Mouse (Mus musculus): Measurements from ENCODE around the gene Ndrg3.
"Not testable (repeated sequence)": the region's sequence is repeated elsewhere in the genome, so short reads cannot be mapped to it uniquely, and the experiment has no call there.

Gene Ndrg3

GRCm38 (mm10) chr2:156973316-156974100 lies 18.3 kb downstream of the Ndrg3 start:
- no peak for DNase-seq (ENCODE audit: low read depth, low spot score)
- H3K36me3 ChIP-seq (ENCODE audit: control insufficient read depth, insufficient read depth, low read length, poor library complexity, severe bottlenecking): no peaks in the 10 kb centered on the region
- H3K27me3 ChIP-seq (ENCODE audit: control insufficient read depth, insufficient read depth, low read length, poor library complexity, severe bottlenecking): no peaks in the 10 kb centered on the region

GRCm38 (mm10) chr2:156970253-156970652 lies 21.6 kb downstream of the Ndrg3 start:
- no peaks in the 10 kb centered on the region for H3K27me3 ChIP-seq (ENCODE audit: control insufficient read depth, insufficient read depth, low read length, poor library complexity, severe bottlenecking)
- H3K36me3 ChIP-seq (ENCODE audit: control insufficient read depth, insufficient read depth, low read length, poor library complexity, severe bottlenecking): no peaks in the 10 kb centered on the region
- DNase-seq (ENCODE audit: low read depth, low spot score): no peak

GRCm38 (mm10) chr2:156968501-156968900 lies 23.4 kb downstream of the Ndrg3 start:
- DNase-seq (ENCODE audit: low read depth, low spot score): no peak
- H3K27me3 ChIP-seq (ENCODE audit: control insufficient read depth, insufficient read depth, low read length, poor library complexity, severe bottlenecking): no peaks in the 10 kb centered on the region
- no peaks in the 10 kb centered on the region for H3K36me3 ChIP-seq (ENCODE audit: control insufficient read depth, insufficient read depth, low read length, poor library complexity, severe bottlenecking)

- Histone ChIP-seq H3K27me3 (ENCODE audit: control insufficient read depth, insufficient read depth, low read length, poor library complexity, severe bottlenecking) (no peaks in the 10 kb centered on the region), H3K36me3 (ENCODE audit: control insufficient read depth, insufficient read depth, low read length, poor library complexity, severe bottlenecking) (no peaks in the 10 kb centered on the region)
- no peak for DNase-seq (ENCODE audit: low read depth, low spot score)
Observed at GRCm38 (mm10) chr2:156967388-156967787, 24.5 kb downstream of the Ndrg3 start.

GRCm38 (mm10) chr2:156963891-156964290 lies 28.0 kb downstream of the Ndrg3 start:
- H3K36me3 ChIP-seq (ENCODE audit: control insufficient read depth, insufficient read depth, low read length, poor library complexity, severe bottlenecking): no peaks in the 10 kb centered on the region
- H3K27me3 ChIP-seq (ENCODE audit: control insufficient read depth, insufficient read depth, low read length, poor library complexity, severe bottlenecking): no peaks in the 10 kb centered on the region
- DNase-seq (ENCODE audit: low read depth, low spot score): no peak

GRCm38 (mm10) chr2:156958496-156959252 lies 33.2 kb downstream of the Ndrg3 start:
- DNase-seq (ENCODE audit: low read depth, low spot score): no peak
- H3K27me3 ChIP-seq (ENCODE audit: control insufficient read depth, insufficient read depth, low read length, poor library complexity, severe bottlenecking): no peaks in the 10 kb centered on the region
- peaks cover 5% of the 10 kb centered on the region; the same call in 1 of the 2 replicates for H3K36me3 ChIP-seq (ENCODE audit: control insufficient read depth, insufficient read depth, low read length, poor library complexity, severe bottlenecking)

- peaks cover 5% of the 10 kb centered on the region; the same call in 1 of the 2 replicates for H3K36me3 ChIP-seq (ENCODE audit: control insufficient read depth, insufficient read depth, low read length, poor library complexity, severe bottlenecking)
- H3K27me3 ChIP-seq (ENCODE audit: control insufficient read depth, insufficient read depth, low read length, poor library complexity, severe bottlenecking): no peaks in the 10 kb centered on the region
- no peak for DNase-seq (ENCODE audit: low read depth, low spot score)
Observed at GRCm38 (mm10) chr2:156957035-156957434, 34.8 kb downstream of the Ndrg3 start.

- H3K27me3 ChIP-seq (ENCODE audit: control insufficient read depth, insufficient read depth, low read length, poor library complexity, severe bottlenecking): no peaks in the 10 kb centered on the region
- peaks cover 5% of the 10 kb centered on the region; the same call in 1 of the 2 replicates for H3K36me3 ChIP-seq (ENCODE audit: control insufficient read depth, insufficient read depth, low read length, poor library complexity, severe bottlenecking)
- no peak for DNase-seq (ENCODE audit: low read depth, low spot score)
Observed at GRCm38 (mm10) chr2:156956306-156956705, 35.5 kb downstream of the Ndrg3 start.

GRCm38 (mm10) chr2:156954463-156954862 lies 37.4 kb downstream of the Ndrg3 start:
- H3K27me3 ChIP-seq (ENCODE audit: control insufficient read depth, insufficient read depth, low read length, poor library complexity, severe bottlenecking): no peaks in the 10 kb centered on the region
- no peak for DNase-seq (ENCODE audit: low read depth, low spot score)
- peaks cover 5% of the 10 kb centered on the region; the same call in 1 of the 2 replicates for H3K36me3 ChIP-seq (ENCODE audit: control insufficient read depth, insufficient read depth, low read length, poor library complexity, severe bottlenecking)

- no peaks in the 10 kb centered on the region for H3K27me3 ChIP-seq (ENCODE audit: control insufficient read depth, insufficient read depth, low read length, poor library complexity, severe bottlenecking)
- peaks cover 3% of the 10 kb centered on the region; the same call in 1 of the 2 replicates for H3K36me3 ChIP-seq (ENCODE audit: control insufficient read depth, insufficient read depth, low read length, poor library complexity, severe bottlenecking)
- no peak for DNase-seq (ENCODE audit: low read depth, low spot score)
Observed at GRCm38 (mm10) chr2:156951301-156952094, 40.4 kb downstream of the Ndrg3 start.

GRCm38 (mm10) chr2:156950816-156951215 lies 41.0 kb downstream of the Ndrg3 start:
- Histone ChIP-seq H3K27me3 (ENCODE audit: control insufficient read depth, insufficient read depth, low read length, poor library complexity, severe bottlenecking) (no peaks in the 10 kb centered on the region), H3K36me3 (ENCODE audit: control insufficient read depth, insufficient read depth, low read length, poor library complexity, severe bottlenecking) (no peaks in the 10 kb centered on the region)
- DNase-seq (ENCODE audit: low read depth, low spot score): no peak

- not testable (repeated sequence) for H3K36me3 ChIP-seq (ENCODE audit: control insufficient read depth, insufficient read depth, low read length, poor library complexity, severe bottlenecking); DNase-seq (ENCODE audit: low read depth, low spot score); H3K27me3 ChIP-seq (ENCODE audit: control insufficient read depth, insufficient read depth, low read length, poor library complexity, severe bottlenecking)
Observed at GRCm38 (mm10) chr2:156941523-156941922, 50.3 kb downstream of the Ndrg3 start.

- H3K27me3 ChIP-seq (ENCODE audit: control insufficient read depth, insufficient read depth, low read length, poor library complexity, severe bottlenecking); H3K36me3 ChIP-seq (ENCODE audit: control insufficient read depth, insufficient read depth, low read length, poor library complexity, severe bottlenecking); DNase-seq (ENCODE audit: low read depth, low spot score): not testable (repeated sequence)
Observed at GRCm38 (mm10) chr2:156939926-156940325, 51.9 kb downstream of the Ndrg3 start.

- Histone ChIP-seq H3K27me3 (ENCODE audit: control insufficient read depth, insufficient read depth, low read length, poor library complexity, severe bottlenecking) (no peaks in the 10 kb centered on the region), H3K36me3 (ENCODE audit: control insufficient read depth, insufficient read depth, low read length, poor library complexity, severe bottlenecking) (0 out of 2 replicates have a peak, but pooled peaks cover 1% of the 10 kb centered on the region)
- DNase-seq (ENCODE audit: low read depth, low spot score): no peak
Observed at GRCm38 (mm10) chr2:156937795-156938194, 54.1 kb downstream of the Ndrg3 start.

Data from splenic B cell, adult 2 months (primary cell).